Mouse (Mus musculus): ENCODE results near the gene Hdac5. TPM values are rescaled to one million over a fixed set of nuclear protein-coding genes. Genes with fewer than 3 reads are reported as not detected.

Gene Hdac5
- 68.9 and 84.1 TPM in 2 replicates for polyA plus RNA-seq (2012; rRNA removed)

DNA sequence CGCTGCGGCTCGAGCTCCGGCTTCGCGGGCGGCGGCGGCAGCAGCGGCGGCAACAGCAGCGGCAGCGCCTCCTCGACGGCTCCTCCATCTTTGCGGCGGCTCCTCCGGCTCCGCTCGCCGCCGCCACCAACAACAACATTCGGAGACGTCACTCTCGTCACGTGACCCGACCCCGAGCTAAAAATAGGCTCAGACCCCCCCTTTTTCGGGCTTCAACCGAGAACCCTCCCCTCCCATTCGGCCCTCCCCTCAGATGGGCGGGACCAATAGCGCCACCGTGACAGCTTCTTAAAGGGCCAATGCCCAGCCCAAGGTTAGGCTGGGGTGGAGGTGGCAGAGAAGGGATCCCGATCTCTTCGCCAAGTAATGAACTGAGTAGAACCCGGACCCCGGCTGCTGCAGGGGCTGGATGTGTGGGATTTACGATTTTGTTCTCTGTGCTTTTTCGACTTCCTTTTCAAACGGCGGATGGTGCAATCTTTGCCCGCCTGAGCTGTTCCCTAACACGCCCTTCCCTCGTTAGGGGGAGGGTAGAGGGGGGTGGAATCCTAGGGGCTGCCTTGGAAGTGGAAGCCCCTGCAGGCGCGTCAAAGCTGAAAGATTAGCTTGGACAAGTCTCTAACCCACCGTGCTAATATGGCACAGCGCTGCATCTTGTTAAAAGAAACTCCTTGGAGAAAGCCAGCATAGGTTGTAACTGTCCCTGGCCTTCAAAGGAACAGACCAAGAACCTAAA is at the start of gene Hdac5:
Gene Hdac5, minus strand, starts transcription at position 161 of the 736 bp plus-strand sequence.
- H3K27ac ChIP-seq (ENCODE audit: control insufficient read depth, insufficient read depth, low read depth, low read length) = peak within 1 kb of the TSS; percentile 65
- peak within 1 kb of the TSS; percentile 83 for H3K4me3 ChIP-seq (ENCODE audit: control insufficient read depth, low read depth, low read length)
- H3K27me3 ChIP-seq (ENCODE audit: control insufficient read depth, insufficient read depth, low read length) = no peaks in the 10 kb centered on the region
- H3K36me3 ChIP-seq (ENCODE audit: control insufficient read depth, insufficient read depth, low read length) = no peaks in the 10 kb centered on the region
- TF ChIP-seq POLR2A (IDR thresholded peaks at IDR 0.05; ENCODE audit: control insufficient read depth, low read depth, low read length) = peak; percentile 45
- TF ChIP-seq CTCF (IDR thresholded peaks at IDR 0.05; ENCODE audit: control insufficient read depth, insufficient read depth, insufficient replicate concordance, low read depth, low read length) = no peak
- peaks cover 10% of the 10 kb centered on the region for H3K4me1 ChIP-seq (ENCODE audit: control insufficient read depth, insufficient read depth, low read length)

DNA sequence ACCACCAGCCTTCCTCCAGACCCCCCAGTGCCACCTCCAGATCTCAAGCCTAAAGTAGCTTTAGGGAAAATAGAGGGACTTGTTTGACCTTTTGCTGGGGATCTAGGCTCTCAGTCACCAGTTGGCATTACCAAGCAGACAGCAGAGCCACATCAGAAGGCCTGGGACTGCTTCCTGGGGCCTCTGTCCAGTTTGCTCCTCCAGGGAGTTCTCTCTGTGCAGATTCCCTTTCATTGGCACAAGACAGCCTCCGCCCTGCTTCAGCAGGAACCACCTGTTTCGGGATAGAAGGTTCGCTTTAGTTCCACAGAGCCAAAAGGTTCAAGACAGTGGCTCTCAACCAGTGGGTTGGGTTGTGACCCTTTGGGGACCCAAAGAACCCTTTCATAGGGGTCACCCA is 49.6 kb upstream of the Hdac5 start:
- Histone ChIP-seq H3K27me3 (ENCODE audit: control insufficient read depth, insufficient read depth, low read length) (no peaks in the 10 kb centered on the region), H3K4me3 (ENCODE audit: control insufficient read depth, low read depth, low read length) (no peak overlapping the region), H3K27ac (ENCODE audit: control insufficient read depth, insufficient read depth, low read depth, low read length) (no peak overlapping the region), H3K36me3 (ENCODE audit: control insufficient read depth, insufficient read depth, low read length) (no peaks in the 10 kb centered on the region), H3K4me1 (ENCODE audit: control insufficient read depth, insufficient read depth, low read length) (peaks cover 6% of the 10 kb centered on the region)
- TF ChIP-seq CTCF (IDR thresholded peaks at IDR 0.05; ENCODE audit: control insufficient read depth, insufficient read depth, insufficient replicate concordance, low read depth, low read length) = no peak
- no peak for TF ChIP-seq POLR2A (IDR thresholded peaks at IDR 0.05; ENCODE audit: control insufficient read depth, low read depth, low read length)

DNA sequence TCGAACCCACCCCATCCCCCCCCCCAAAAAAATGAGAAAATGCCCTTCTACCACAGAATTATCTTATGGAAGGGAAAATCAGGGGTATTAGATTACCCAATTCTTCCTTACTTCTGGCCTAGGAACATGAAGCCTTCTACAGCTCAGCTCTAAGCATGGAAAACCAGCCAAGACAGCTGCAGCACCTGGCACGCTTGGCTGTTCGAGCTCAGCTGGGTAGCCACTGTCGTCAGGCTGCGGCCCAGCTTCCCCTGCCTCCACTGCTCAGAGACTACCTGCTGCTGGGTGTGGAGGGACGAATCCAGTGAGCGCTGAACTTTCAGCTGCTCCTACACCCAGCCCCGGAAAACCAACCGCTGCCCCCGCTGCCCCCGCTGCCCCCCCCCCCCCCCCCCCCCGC is 47.8 kb upstream of the Hdac5 start:
- no peak for TF ChIP-seq CTCF (IDR thresholded peaks at IDR 0.05; ENCODE audit: control insufficient read depth, insufficient read depth, insufficient replicate concordance, low read depth, low read length)
- no peak for TF ChIP-seq POLR2A (IDR thresholded peaks at IDR 0.05; ENCODE audit: control insufficient read depth, low read depth, low read length)
- Histone ChIP-seq H3K4me3 (ENCODE audit: control insufficient read depth, low read depth, low read length) (no peak overlapping the region), H3K27me3 (ENCODE audit: control insufficient read depth, insufficient read depth, low read length) (no peaks in the 10 kb centered on the region), H3K27ac (ENCODE audit: control insufficient read depth, insufficient read depth, low read depth, low read length) (no peak overlapping the region), H3K4me1 (ENCODE audit: control insufficient read depth, insufficient read depth, low read length) (peaks cover 6% of the 10 kb centered on the region), H3K36me3 (ENCODE audit: control insufficient read depth, insufficient read depth, low read length) (no peaks in the 10 kb centered on the region)

DNA sequence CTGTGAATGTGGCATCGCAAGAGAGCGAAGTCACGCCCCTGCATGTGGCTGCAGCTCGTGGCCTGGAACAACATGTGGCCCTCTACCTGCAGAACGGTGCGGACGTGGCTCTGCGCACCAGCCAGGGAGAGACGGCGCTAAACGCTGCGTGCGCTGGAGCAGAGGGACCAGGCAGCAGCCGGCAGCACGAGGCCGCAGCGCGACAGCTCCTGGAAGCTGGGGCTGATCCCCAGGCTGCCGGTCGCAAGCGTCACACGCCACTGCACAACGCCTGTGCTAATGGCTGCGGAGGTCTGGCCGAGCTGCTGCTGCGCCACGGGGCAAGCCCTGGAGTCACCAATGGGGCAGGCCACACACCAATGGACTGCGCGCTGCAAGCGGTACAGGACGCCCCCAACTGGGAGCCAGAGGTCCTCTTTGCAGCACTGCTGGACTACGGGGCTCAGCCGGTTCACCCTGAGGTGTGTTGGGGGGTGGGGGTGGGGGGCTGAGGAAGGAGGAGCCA is 46.5 kb upstream of the Hdac5 start:
- H3K27ac ChIP-seq (ENCODE audit: control insufficient read depth, insufficient read depth, low read depth, low read length) = no peak overlapping the region
- H3K27me3 ChIP-seq (ENCODE audit: control insufficient read depth, insufficient read depth, low read length) = no peaks in the 10 kb centered on the region
- TF ChIP-seq CTCF (IDR thresholded peaks at IDR 0.05; ENCODE audit: control insufficient read depth, insufficient read depth, insufficient replicate concordance, low read depth, low read length) (no peak), POLR2A (IDR thresholded peaks at IDR 0.05; ENCODE audit: control insufficient read depth, low read depth, low read length) (no peak)
- H3K36me3 ChIP-seq (ENCODE audit: control insufficient read depth, insufficient read depth, low read length) = no peaks in the 10 kb centered on the region
- peaks cover 6% of the 10 kb centered on the region for H3K4me1 ChIP-seq (ENCODE audit: control insufficient read depth, insufficient read depth, low read length)
- peak overlapping the region; percentile 2; the same call in 1 of the 2 replicates for H3K4me3 ChIP-seq (ENCODE audit: control insufficient read depth, low read depth, low read length)

DNA sequence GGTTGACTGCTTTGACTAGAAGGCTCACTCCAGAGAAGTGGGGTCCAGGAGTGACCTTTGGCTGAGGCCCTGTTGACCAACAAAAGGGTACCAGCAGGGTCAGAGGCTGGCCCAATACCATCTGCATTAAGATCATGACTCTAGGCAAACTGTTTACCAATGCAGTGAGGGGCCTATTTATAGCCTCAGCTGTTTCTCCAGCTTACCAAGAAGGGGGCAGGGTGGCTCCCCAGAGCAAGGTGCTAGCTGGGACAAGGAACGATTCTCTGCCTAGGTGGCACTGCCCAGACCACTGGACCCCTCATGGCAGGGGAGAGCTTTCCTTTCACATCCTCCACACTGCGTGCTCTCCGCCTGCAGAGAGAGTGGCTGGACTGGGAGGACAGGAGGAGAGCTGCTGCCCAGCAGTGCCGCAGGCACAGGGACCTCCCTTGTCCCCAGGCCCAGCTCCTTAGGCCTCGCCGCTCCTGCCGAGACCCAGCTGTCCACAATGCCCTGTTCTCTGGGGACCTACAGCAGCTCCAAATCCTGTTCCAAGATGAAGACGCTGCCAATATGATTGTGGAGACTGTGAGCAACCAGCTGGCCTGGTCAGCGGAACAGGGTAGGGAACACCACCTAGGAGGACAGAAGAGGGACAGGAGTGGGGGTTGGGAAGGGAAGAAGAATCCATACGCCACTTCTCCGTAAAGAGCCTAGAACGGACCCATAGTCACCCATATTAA is 38.7 kb upstream of the Hdac5 start, which contains the start of gene Asb16:
Gene Asb16, plus strand, starts transcription at position 224 of the 725 bp plus-strand sequence.
- Histone ChIP-seq H3K4me3 (ENCODE audit: control insufficient read depth, low read depth, low read length) (no peak within 1 kb of the TSS), H3K4me1 (ENCODE audit: control insufficient read depth, insufficient read depth, low read length) (no peaks in the 10 kb centered on the region), H3K27me3 (ENCODE audit: control insufficient read depth, insufficient read depth, low read length) (no peaks in the 10 kb centered on the region), H3K27ac (ENCODE audit: control insufficient read depth, insufficient read depth, low read depth, low read length) (no peak within 1 kb of the TSS), H3K36me3 (ENCODE audit: control insufficient read depth, insufficient read depth, low read length) (no peaks in the 10 kb centered on the region)
- TF ChIP-seq POLR2A (IDR thresholded peaks at IDR 0.05; ENCODE audit: control insufficient read depth, low read depth, low read length) = no peak
- no peak for TF ChIP-seq CTCF (IDR thresholded peaks at IDR 0.05; ENCODE audit: control insufficient read depth, insufficient read depth, insufficient replicate concordance, low read depth, low read length)

DNA sequence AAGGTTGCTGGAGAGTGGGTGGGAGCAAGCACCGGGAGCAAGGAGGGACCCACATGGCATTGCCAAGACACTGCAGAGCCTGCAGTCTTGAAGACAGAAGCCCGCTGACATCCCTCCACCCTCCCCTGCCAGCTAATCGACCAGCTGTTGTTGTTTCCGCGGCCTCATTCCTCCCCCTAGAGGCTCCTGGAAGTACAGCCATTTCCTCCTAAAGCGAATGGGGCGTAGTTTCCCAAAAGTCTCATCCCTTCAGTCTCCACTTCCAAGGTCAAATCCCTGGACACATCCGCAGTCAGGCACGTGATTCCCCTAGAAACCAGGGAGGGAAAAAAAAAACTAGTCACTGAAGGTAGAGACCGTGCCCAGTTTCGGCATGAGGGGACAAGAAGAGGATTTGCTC is 37.5 kb upstream of the Hdac5 start:
- Histone ChIP-seq H3K36me3 (ENCODE audit: control insufficient read depth, insufficient read depth, low read length) (no peaks in the 10 kb centered on the region; the same call in 1 of the 2 replicates), H3K4me1 (ENCODE audit: control insufficient read depth, insufficient read depth, low read length) (no peaks in the 10 kb centered on the region), H3K4me3 (ENCODE audit: control insufficient read depth, low read depth, low read length) (no peak overlapping the region), H3K27me3 (ENCODE audit: control insufficient read depth, insufficient read depth, low read length) (no peaks in the 10 kb centered on the region), H3K27ac (ENCODE audit: control insufficient read depth, insufficient read depth, low read depth, low read length) (no peak overlapping the region)
- TF ChIP-seq POLR2A (IDR thresholded peaks at IDR 0.05; ENCODE audit: control insufficient read depth, low read depth, low read length) (no peak), CTCF (IDR thresholded peaks at IDR 0.05; ENCODE audit: control insufficient read depth, insufficient read depth, insufficient replicate concordance, low read depth, low read length) (peak; percentile 43)
